Mouse (Mus musculus) neural tube, embryonic 13.5 days (tissue): ENCODE data around the gene Sectm1a. TPM values are rescaled to one million over a fixed set of nuclear protein-coding genes. Genes with fewer than 3 reads are reported as not detected.
"Not testable (repeated sequence)": the region's sequence is repeated elsewhere in the genome, so short reads cannot be mapped to it uniquely, and the experiment has no call there.

Experiments used
- ATAC-seq: fragments of 200-750 bp; cut with Nextera tagmentation; 2 replicates; pipeline ENCODE4 v1.8.0; 2017; ENCODE audit warnings: low read depth, mild to moderate bottlenecking, moderate TSS enrichment, moderate library complexity
- H3K27ac ChIP-seq: fragments of 300-500 bp; sonication (generic); replicated peaks from 2 replicates; pipeline ENCODE4 v1.5.1; 2015; ENCODE audit warnings: moderate library complexity, mild to moderate bottlenecking, inconsistent platforms
- H3K27me3 ChIP-seq: fragments of 300-500 bp; sonication (generic); 2 replicates; pipeline ENCODE4 v1.6.1; 2015; ENCODE audit warnings: mild to moderate bottlenecking, inconsistent platforms
- H3K36me3 ChIP-seq: fragments of 300-500 bp; sonication (generic); 2 replicates; pipeline ENCODE4 v1.6.1; 2015; ENCODE audit warnings: mild to moderate bottlenecking, inconsistent platforms
- H3K4me1 ChIP-seq: fragments of 300-500 bp; sonication (generic); replicated peaks from 2 replicates; pipeline ENCODE4 v1.6.1; 2015; ENCODE audit warnings: inconsistent platforms
- H3K4me2 ChIP-seq: fragments of 300-500 bp; sonication (generic); 2 replicates; pipeline ENCODE4 v1.6.1; 2015; ENCODE audit warnings: inconsistent platforms, mild to moderate bottlenecking, moderate library complexity
- H3K4me3 ChIP-seq: fragments of 300-500 bp; sonication (generic); 2 replicates; pipeline ENCODE4 v1.5.1; 2015; ENCODE audit warnings: mild to moderate bottlenecking, inconsistent platforms
- H3K9ac ChIP-seq: fragments of 300-500 bp; sonication (generic); 2 replicates; pipeline ENCODE4 v1.6.1; 2015; ENCODE audit warnings: moderate library complexity, mild to moderate bottlenecking, inconsistent platforms
- H3K9me3 ChIP-seq: fragments of 300-500 bp; sonication (generic); 2 replicates; pipeline ENCODE4 v1.6.1; 2016; ENCODE audit warnings: inconsistent platforms
- WGBS: fragments of 180-500 bp; shearing (Covaris S2); methylation state at CpG from one replicate; pipeline ENCODE4 v1.1.7; 2015; 5-methylcytosine and 5-hydroxymethylcytosine counted together
- polyA plus RNA-seq: library from polyadenylated mRNA; unstranded; fragments of >200 nt; fragmentation: Nextera tagmentation; extraction: Ambion mirVana; gene quantifications from 2 replicates; pipeline ENCODE4 v1.2.1, GENCODE M21; 2015

Gene Sectm1a
- polyA plus RNA-seq, 1 experiment from 2014 or later, result not detected

GRCm38 (mm10) chr11:121058122-121058521 is 22.9 kb downstream of the Sectm1a start:
- WGBS, result 85% methylated on average over 5 of the region's 5 CpGs
- Histone ChIP-seq H3K4me3 (no peak overlapping the region), H3K27ac (no peak overlapping the region), H3K4me1 (no peaks in the 10 kb centered on the region), H3K27me3 (no peaks in the 10 kb centered on the region), H3K9ac (no peak overlapping the region), H3K36me3 (no peaks in the 10 kb centered on the region), H3K4me2 (no peak overlapping the region), H3K9me3 (no peaks in the 10 kb centered on the region)
- ATAC-seq, result no peak

GRCm38 (mm10) chr11:121056536-121057236 is 24.3 kb downstream of the Sectm1a start:
- WGBS, result 73% methylated on average over 7 of the region's 7 CpGs
- H3K9ac ChIP-seq, result no peak overlapping the region
- no peaks in the 10 kb centered on the region for H3K36me3 ChIP-seq
- H3K4me2 ChIP-seq, result no peak overlapping the region
- H3K4me3 ChIP-seq, result no peak overlapping the region
- ATAC-seq, result no peak
- H3K4me1 ChIP-seq, result no peaks in the 10 kb centered on the region
- H3K27me3 ChIP-seq, result no peaks in the 10 kb centered on the region
- no peaks in the 10 kb centered on the region for H3K9me3 ChIP-seq
- no peak overlapping the region for H3K27ac ChIP-seq

- H3K27ac ChIP-seq, result no peak overlapping the region
- no peak overlapping the region for H3K9ac ChIP-seq
- H3K4me2 ChIP-seq, result no peak overlapping the region
- ATAC-seq, result peak; percentile 40; the same call in 1 of the 2 replicates
- no peaks in the 10 kb centered on the region for H3K9me3 ChIP-seq
- no peaks in the 10 kb centered on the region for H3K4me1 ChIP-seq
- WGBS, result 16% methylated on average over 8 of the region's 8 CpGs
- 0 out of 2 replicates have a peak, but pooled peaks cover 4% of the 10 kb centered on the region for H3K27me3 ChIP-seq
- H3K36me3 ChIP-seq, result no peaks in the 10 kb centered on the region
- no peak overlapping the region for H3K4me3 ChIP-seq
Measured at GRCm38 (mm10) chr11:121053536-121053935, 27.5 kb downstream of the Sectm1a start.

GRCm38 (mm10) chr11:121052387-121052786 is 28.6 kb downstream of the Sectm1a start:
- ATAC-seq, result no peak
- Histone ChIP-seq H3K9me3 (no peaks in the 10 kb centered on the region), H3K9ac (no peak overlapping the region), H3K36me3 (no peaks in the 10 kb centered on the region), H3K27ac (no peak overlapping the region), H3K4me2 (no peak overlapping the region), H3K27me3 (0 out of 2 replicates have a peak, but pooled peaks cover 4% of the 10 kb centered on the region), H3K4me3 (no peak overlapping the region), H3K4me1 (no peaks in the 10 kb centered on the region)
- 77% methylated on average over 4 of the region's 4 CpGs for WGBS

- Histone ChIP-seq H3K9ac (no peak overlapping the region), H3K4me2 (no peak overlapping the region), H3K36me3 (no peaks in the 10 kb centered on the region), H3K4me1 (no peaks in the 10 kb centered on the region), H3K27me3 (0 out of 2 replicates have a peak, but pooled peaks cover 4% of the 10 kb centered on the region), H3K27ac (no peak overlapping the region), H3K4me3 (no peak overlapping the region), H3K9me3 (no peaks in the 10 kb centered on the region)
- ATAC-seq, result no peak
- WGBS, result 59% methylated on average over 1 of the region's 1 CpGs
Measured at GRCm38 (mm10) chr11:121051793-121052192, 29.2 kb downstream of the Sectm1a start.

- Histone ChIP-seq H3K36me3 (no peaks in the 10 kb centered on the region), H3K27ac (no peak overlapping the region), H3K4me2 (no peak overlapping the region), H3K9ac (no peak overlapping the region), H3K4me3 (no peak overlapping the region), H3K4me1 (no peaks in the 10 kb centered on the region), H3K27me3 (0 out of 2 replicates have a peak, but pooled peaks cover 4% of the 10 kb centered on the region), H3K9me3 (no peaks in the 10 kb centered on the region)
- ATAC-seq, result no peak
- WGBS, result 77% methylated on average over 1 of the region's 1 CpGs
Measured at GRCm38 (mm10) chr11:121049840-121050239, 31.2 kb downstream of the Sectm1a start.

- Histone ChIP-seq H3K9ac (no peak overlapping the region), H3K27me3 (0 out of 2 replicates have a peak, but pooled peaks cover 4% of the 10 kb centered on the region), H3K9me3 (no peaks in the 10 kb centered on the region), H3K4me2 (no peak overlapping the region), H3K36me3 (no peaks in the 10 kb centered on the region), H3K27ac (no peak overlapping the region), H3K4me1 (no peaks in the 10 kb centered on the region), H3K4me3 (no peak overlapping the region)
- ATAC-seq, result no peak
- 58% methylated on average over 2 of the region's 2 CpGs for WGBS
Measured at GRCm38 (mm10) chr11:121047826-121048399, 33.1 kb downstream of the Sectm1a start.

GRCm38 (mm10) chr11:121045286-121045685 is 35.7 kb downstream of the Sectm1a start:
- Histone ChIP-seq H3K4me3 (no peak overlapping the region), H3K27ac (no peak overlapping the region), H3K9ac (no peak overlapping the region), H3K27me3 (0 out of 2 replicates have a peak, but pooled peaks cover 4% of the 10 kb centered on the region), H3K4me1 (no peaks in the 10 kb centered on the region), H3K36me3 (no peaks in the 10 kb centered on the region), H3K4me2 (no peak overlapping the region), H3K9me3 (no peaks in the 10 kb centered on the region)
- ATAC-seq, result no peak
- WGBS, result 46% methylated on average over 1 of the region's 1 CpGs

- H3K27ac ChIP-seq, H3K4me2 ChIP-seq, H3K9ac ChIP-seq, H3K4me1 ChIP-seq, H3K27me3 ChIP-seq, H3K36me3 ChIP-seq, ATAC-seq, H3K4me3 ChIP-seq, H3K9me3 ChIP-seq: not testable (repeated sequence)
- WGBS, result 52% methylated on average over 1 of the region's 1 CpGs
Measured at GRCm38 (mm10) chr11:121043025-121043424, 38.0 kb downstream of the Sectm1a start.

GRCm38 (mm10) chr11:121042480-121042879 is 38.5 kb downstream of the Sectm1a start:
- ATAC-seq, result no peak
- 80% methylated on average over 4 of the region's 4 CpGs for WGBS

GRCm38 (mm10) chr11:121041636-121042035 is 39.4 kb downstream of the Sectm1a start:
- Histone ChIP-seq H3K9ac (no peak overlapping the region), H3K4me2 (no peak overlapping the region), H3K9me3 (no peaks in the 10 kb centered on the region), H3K27me3 (no peaks in the 10 kb centered on the region), H3K4me3 (no peak overlapping the region), H3K27ac (no peak overlapping the region), H3K36me3 (no peaks in the 10 kb centered on the region), H3K4me1 (no peaks in the 10 kb centered on the region)
- WGBS, result 75% methylated on average over 4 of the region's 4 CpGs
- ATAC-seq, result no peak

More at GRCm38 (mm10) chr11:121042480-121042879, 38.5 kb downstream of the Sectm1a start:
- H3K36me3 ChIP-seq, result no peaks in the 10 kb centered on the region
- H3K9ac ChIP-seq, result no peak overlapping the region
- H3K4me1 ChIP-seq, result no peaks in the 10 kb centered on the region
- no peak overlapping the region for H3K27ac ChIP-seq
- H3K4me3 ChIP-seq, result no peak overlapping the region
- no peaks in the 10 kb centered on the region for H3K9me3 ChIP-seq
- H3K4me2 ChIP-seq, result no peak overlapping the region
- H3K27me3 ChIP-seq, result no peaks in the 10 kb centered on the region

GRCm38 (mm10) chr11:121041212-121041611 is 39.8 kb downstream of the Sectm1a start:
- H3K4me2 ChIP-seq, result no peak overlapping the region
- ATAC-seq, result no peak
- H3K27ac ChIP-seq, result no peak overlapping the region
- 3% methylated on average over 4 of the region's 4 CpGs for WGBS
- H3K9me3 ChIP-seq, result no peaks in the 10 kb centered on the region
- no peaks in the 10 kb centered on the region for H3K4me1 ChIP-seq
- H3K36me3 ChIP-seq, result no peaks in the 10 kb centered on the region
- no peak overlapping the region for H3K4me3 ChIP-seq
- no peaks in the 10 kb centered on the region for H3K27me3 ChIP-seq
- no peak overlapping the region for H3K9ac ChIP-seq
